Mouse (Mus musculus): ENCODE measurements around the gene Lamb1.
A peak's percentile ranks its signal among the peaks of the same experiment; 100 is the strongest.

Gene Lamb1

DNA sequence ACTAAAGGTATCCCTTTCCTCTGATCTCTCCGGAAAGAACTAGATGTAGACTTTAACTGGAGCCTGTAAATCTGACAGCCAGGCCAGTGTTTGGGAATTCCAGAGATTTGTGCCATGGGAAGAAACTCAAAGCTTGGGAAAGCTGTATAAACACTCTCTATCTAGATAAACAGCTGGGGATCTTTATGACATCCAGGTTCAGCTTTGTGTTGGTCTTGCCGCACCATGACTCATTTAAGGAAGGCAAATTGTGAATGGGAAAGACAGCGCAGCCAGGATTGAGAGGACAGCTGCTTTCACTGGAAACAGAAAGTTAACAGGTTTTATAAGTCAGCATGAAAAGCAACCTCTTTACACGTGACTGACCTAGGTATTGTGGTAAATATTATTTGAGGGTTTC lies 12.8 kb upstream of the Lamb1 start:
- no peak for DNase-seq (ENCODE audit: low spot score in 2 of 2)

DNA sequence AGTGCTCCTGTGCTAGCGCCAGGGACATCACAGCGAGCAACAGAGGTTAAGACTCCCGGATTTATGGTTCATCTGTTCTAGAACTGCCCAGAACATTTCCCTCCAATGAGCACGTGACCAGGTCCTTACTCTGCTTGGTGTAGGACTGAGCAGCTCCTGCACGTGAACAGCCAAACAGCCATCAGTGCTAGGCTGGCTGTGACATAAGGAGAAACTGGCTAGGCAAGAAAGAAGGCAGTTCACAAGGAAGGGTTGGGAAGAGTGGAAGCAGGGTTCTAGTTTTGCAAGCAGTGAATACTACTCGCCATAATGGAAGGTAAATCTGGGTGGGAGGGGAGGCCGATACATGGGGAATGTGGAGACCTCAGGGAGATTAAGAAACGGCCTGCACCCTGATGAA lies 10.1 kb upstream of the Lamb1 start:
- DNase-seq (ENCODE audit: low spot score in 2 of 2) = no peak

DNA sequence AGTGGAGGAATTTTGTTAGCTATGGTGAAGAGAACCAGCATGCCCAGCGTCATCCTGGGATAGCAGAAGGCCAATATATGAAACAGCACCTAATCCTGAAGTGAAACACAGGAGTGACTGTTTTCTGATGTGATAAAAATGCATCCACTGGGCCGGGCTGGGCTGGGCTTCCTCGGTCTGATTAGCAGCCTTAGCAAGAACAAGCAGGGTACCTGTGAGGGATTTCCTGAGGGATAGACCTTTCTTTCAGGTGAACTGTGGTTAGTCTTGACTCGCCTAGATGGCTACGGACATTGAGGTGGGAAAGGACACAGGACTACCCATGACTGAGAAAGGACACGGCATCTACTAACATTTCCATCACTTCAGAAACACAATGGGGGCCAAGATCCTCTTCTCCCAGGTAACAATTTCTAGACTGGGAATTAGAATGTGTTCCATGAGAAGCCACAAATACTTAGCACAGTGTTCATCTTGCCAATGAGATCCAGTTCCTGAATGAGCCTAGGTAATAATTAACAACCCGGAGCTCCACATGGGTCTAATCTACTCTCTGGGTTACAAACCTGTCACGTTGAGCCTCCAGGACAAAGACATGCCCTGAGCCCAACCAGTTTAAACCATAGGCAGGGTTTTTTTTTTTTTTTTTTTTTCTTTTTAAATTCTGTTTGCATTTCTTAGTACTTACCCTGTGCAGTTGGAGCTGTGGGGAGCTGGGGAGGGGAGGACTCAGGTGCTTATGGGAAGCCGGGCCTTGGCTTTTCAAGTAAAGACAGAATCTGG lies 8.7 kb upstream of the Lamb1 start:
- no peak for DNase-seq (ENCODE audit: low spot score in 2 of 2)

DNA sequence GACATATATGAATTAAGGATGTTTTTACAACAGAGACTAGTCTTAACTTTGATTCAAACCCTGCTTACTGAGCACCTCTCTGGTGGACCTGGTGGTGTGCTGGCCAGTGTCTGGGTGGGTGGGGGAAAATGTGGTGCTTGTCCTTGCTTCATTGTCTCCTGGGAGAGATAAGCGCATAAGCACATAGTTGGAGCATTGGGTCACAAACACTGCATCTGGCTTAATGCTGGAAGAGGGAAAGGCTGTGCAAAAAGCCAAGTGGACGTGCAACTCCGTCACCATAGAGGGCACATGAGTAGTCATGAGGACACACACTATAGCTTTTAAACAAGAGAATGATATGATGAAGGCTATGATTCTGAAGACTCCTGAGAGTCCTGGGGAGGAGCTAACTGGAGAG lies 3.2 kb upstream of the Lamb1 start:
- DNase-seq (ENCODE audit: low spot score in 2 of 2) = no peak

DNA sequence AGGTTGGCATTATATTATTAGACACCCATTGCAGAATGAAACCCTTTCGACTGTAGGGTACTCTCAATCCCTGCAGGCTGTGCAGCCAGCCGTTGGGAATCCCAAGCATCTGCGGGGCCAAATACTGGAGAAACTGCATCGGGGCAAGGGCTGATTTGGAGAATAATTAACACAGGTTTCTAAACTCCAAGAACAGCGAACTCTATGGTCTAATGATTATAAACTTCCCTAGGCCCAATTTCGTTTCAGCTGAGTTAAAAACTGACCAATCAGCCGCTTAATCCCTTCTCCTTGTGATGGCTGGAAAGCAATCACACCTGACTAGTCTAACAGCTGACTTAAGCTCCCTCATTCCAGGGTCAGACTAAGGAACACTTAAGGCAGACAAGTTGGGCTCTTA lies 1.1 kb upstream of the Lamb1 start:
- DNase-seq (ENCODE audit: low spot score in 2 of 2) = no peak

DNA sequence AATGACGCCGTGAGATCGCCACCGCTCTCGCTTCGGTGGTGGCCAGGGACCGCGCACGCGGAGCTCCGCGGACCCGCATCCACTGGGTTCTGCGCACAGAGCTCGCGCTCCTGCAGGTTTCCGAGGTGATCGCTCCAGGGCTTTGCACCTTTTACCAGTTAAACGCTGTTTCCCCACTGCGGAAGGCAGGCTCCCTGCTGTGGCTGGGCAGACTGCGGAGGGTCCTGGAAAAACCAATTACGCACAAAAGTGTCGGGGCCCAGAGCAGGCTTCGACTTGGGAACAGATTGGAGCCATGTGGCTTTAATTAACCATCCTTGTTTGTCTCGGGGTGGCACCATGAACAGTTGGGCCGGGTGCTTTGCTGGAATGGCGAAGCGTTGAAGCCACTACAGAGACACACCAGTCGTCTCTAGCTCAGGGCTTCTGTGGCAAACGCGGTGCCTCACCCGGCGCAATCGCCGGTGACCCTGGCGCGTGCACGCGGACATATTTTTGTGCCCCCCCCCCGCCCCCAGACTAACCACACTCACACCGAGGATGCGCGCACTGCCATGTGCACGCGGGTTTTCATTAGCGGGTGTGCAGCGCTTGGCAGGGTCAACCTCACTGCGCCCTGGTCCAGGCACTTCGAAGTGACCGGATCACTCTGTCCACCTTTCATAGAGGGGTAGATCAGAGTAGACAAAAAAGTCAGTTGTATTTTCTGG lies 843 bp downstream of the Lamb1 start:
- DNase-seq (ENCODE audit: low spot score in 2 of 2) = peak in 1 of 2 experiments; percentile 47

DNA sequence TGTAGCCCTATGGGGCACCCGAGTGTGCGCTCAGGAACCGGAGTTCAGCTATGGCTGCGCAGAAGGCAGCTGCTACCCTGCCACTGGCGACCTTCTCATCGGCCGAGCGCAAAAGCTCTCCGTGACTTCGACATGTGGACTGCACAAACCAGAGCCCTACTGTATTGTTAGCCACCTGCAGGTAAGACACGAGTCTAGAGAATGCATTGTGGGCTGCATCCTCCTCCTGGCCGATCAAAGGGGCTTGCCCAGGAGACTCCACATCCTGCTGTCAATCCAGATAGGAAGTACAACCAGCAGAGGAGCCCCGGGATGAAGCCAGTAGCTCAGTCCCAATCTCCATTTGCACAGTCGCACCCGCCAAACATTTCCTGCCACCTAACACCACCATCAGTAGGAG lies 1.7 kb downstream of the Lamb1 start:
- DNase-seq (ENCODE audit: low spot score in 2 of 2) = peak in 1 of 2 experiments; percentile 19

DNA sequence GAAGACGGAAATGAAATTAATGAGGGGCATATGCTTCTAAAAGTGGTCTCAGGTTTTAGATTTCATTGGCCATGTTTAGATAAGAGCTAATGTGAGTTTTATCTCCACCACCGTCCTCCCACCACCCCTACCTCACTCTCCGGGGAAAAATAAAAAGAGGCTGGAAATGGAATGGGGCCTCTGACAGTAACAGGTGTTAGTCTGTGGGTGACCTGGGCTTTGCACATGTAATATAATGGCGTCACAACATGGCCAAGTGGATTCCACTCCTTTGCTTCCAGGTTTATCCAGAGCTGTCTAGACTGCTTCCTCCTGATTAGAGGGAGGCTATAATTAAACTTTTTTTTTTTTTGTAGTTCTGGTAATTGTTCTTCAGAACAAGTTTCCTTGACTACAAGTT lies 2.3 kb downstream of the Lamb1 start:
- DNase-seq (ENCODE audit: low spot score in 2 of 2) = no peak

DNA sequence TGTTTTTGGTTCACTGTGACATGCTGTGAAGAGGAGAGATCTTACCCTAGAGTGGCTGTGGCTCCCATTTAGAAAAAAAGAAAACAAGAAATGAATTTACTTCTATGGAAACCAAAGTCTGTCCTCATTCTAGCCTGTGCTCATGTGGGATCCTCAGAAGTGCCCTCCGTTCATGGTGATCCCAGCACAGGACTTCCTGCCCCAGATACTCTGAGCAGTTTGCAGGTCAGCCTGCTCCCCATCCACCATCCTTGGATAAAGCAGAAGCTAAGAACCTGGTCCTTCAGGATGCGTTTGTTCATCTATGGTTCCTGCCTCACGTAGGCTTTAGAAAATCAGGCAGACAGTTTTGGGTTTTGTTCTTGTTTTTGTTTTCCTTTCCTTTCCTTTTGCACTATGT lies 3.3 kb downstream of the Lamb1 start:
- DNase-seq (ENCODE audit: low spot score in 2 of 2) = no peak

DNA sequence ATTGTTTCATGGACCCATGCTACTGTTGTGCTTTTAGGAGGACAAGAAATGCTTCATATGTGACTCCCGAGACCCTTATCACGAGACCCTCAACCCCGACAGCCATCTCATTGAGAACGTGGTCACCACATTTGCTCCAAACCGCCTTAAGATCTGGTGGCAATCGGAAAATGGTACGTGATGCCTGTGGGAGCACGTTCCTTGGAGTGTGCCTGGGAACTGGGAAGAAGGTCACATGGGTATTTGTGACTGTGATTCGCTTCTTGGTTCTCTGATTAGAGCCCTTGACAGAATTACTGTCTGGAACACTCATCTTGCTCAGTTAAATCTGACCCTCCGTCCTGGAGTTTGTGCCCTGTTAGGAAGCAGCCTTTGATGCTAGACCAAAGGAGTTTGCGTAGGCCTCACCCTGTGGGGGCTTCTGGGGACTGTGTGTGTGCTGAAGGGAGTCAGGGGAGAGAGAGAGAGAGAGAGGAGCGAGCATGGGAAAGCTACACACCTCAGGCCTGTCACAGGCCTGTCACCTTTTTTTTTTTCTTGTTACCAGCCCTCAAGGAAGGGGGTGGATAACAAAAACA lies 4.1 kb downstream of the Lamb1 start:
- no peak for DNase-seq (ENCODE audit: low spot score in 2 of 2)

DNA sequence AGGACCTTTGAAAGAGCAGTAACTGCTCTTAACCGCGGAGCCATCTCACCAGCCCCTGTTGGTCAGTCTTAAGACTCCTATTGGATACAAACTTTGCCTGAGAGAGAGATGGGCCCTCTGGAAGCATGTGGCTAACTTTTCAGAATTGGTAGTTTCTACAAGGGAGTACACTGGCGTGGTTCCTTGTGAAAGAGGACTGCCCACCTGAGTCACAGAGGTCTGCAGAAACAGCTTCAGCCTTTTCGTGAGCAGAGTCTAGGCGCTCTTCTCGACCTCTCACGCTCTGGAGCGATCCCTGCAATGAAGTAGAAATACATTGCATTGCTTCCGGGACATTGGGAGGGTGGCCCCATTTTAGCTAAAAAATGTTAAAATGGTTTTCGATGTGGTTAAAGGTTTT lies 5.3 kb downstream of the Lamb1 start:
- DNase-seq (ENCODE audit: low spot score in 2 of 2) = no peak

DNA sequence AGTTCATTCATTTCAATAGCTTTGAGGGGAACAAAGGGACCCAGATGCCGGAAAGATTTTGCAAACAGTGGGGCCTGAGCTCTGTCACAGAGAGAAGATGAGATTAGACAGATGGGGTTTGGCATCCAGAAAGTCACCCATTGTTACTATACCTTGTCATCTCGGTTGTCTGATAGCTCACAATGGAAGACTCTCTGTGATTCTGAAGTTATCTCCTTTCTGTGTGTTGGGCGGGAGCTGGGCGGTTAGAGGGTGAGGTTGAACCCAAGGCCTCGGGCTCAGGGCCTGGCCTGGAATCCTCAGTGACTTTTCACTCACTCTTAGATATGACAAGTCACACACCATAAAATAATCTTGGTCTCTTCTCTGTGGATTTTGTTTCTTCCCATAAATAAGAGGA lies 5.7 kb downstream of the Lamb1 start:
- DNase-seq (ENCODE audit: low spot score in 2 of 2) = no peak

DNA sequence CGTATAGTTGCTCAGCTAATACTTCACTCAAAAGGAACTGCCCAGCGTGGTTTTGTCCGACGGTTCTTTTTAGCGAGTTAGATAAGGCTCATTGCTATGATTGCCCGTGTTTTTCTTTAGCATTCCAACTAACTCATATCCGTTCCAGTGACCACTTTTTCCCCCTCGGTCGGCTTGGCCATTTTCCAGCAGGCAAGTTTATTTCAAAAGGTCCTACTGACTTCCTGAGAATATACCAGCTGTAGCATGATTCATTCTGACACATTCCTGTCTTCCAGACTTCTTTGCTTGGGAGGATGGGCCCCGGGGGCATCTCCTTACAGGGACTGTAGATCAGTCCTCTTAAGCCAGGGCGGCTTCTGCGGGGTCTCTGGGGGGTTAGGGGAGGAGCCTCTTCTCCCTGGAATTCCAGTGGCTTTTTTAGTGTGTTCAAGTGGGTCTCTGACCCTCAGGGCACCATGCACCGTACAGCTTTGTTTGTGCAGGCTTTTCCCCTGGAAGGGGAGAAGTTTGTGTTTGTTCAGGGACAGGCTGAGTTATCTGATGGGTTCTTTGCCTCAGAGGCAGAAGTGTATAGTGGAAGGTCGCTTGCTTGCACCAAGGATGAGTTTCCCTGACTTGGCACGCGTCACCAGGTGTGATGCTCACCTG lies 6.5 kb downstream of the Lamb1 start:
- no peak for DNase-seq (ENCODE audit: low spot score in 2 of 2)

DNA sequence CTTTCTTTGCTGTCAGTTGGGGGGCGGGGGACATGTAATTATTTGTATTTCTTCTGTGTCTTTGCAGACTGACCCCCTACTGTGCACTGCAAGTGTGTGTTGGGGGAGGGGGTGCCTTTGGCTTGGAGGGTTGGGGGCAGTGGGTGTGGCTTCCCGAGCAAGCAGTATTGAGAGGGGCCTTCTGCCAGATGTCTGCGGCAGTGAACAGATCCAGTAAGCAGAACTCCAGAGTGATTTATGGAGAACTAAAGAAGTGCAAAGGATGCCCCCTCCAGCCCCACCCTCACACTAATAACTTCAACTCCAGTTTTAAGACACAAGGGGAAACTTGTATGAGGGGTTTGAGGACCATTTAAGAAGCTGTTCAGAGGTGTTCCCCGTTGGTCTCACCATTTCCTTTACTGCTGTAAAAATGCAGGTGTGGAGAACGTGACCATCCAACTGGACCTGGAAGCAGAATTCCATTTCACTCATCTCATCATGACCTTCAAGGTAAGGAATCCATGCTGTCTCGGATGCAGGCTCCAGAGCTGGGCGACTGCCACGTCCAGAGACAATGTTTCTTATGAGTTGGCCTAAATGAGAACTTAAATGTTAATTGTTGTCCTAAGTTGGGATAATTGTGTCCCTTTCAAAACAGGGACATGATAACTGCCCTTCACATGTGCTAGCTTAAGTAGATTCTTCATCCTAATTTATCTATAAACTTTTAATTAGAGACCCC lies 7.1 kb downstream of the Lamb1 start:
- no peak for DNase-seq (ENCODE audit: low spot score in 2 of 2)

DNA sequence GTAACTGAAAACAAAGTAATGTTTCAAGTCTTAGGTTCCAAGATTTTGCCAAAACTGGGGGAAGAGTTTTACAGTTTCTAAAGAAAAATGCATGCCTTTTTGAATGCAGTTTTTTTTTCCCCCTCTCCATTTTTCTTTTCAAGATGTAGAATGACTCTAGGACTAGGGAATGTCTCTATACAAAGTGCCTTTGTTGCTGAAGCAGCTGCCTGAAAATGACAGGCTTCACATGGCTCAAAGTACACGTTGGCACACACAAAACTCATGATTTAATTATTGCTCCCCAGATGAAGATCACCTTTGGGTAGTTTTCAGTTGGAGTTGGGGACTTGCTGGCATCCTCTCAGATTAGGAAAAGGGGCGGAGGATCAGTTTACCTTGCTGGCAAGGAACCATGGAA lies 7.8 kb downstream of the Lamb1 start:
- no peak for DNase-seq (ENCODE audit: low spot score in 2 of 2)

DNA sequence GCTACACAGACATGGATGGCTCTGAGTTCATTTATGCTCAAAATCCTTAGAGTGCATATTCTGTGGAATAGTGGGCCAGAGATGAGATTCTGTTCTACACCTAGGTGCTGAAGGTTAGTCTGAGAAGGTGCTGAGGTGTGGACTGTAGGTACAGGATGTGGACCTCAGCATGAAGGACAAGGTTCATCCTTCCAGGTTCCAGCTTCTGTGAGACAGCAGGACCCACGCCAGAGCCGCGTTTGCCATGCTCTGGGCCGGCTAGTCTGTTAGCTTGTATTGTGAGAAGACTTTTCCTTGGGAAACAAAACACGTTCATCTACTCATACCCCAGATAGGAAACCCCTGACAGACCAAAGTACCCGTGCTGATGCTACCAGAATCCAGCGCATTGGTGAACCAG lies 8.6 kb downstream of the Lamb1 start:
- DNase-seq (ENCODE audit: low spot score in 2 of 2) = no peak

DNA sequence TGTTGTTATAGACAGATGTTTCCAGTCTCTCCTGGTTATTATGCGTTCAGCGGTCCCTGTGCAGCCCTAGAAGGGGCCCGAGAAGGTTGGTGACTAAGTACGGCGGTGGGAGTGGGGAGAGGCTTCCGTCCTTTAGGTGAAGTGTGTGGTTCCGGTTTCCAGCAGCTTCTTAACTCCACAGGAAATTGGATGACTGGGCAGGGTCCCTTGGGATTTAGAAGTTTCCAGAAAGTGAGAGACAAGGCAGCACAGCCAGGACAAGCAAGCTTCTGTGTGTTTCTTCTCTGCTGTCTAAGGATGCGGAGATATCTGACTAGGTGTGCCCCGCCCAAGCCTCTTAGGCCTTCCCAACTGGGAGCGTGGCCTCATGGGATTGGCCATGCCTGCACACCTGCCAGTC lies 10.4 kb downstream of the Lamb1 start:
- no peak for DNase-seq (ENCODE audit: low spot score in 2 of 2)

DNA sequence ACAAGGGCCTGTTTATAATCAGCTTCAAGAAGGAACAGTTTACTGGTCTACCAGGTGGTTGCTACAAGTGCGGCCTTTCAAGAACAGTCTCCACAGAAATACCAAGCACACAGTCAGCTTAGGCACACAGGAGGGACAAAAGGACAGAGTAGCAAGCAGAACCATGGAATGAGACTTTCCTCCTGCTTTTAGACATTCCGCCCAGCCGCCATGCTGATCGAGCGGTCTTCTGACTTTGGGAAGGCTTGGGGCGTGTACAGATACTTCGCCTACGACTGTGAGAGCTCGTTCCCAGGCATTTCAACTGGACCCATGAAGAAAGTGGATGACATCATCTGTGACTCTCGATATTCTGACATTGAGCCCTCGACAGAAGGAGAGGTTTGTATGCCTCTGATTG lies 13.2 kb downstream of the Lamb1 start:
- no peak for DNase-seq (ENCODE audit: low spot score in 2 of 2)

DNA sequence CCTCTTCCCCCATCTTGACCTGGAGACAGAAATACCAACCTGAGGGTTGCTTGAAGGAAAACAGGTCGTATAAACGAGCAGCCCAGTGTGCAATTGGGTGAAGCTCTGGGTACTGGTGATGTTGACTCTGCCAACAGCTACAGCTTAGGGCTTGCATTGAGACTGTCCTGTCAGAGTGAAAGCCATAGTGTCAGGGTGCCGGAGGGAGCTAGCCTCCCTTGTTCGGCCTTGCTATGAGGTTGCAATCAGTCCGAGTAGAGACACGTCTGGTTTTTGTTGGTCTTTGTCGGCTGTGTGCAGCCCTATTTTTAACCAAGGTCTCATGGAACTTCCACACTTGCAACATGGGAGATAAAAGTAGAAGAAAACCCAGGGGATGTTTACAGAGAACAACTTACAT lies 15.3 kb downstream of the Lamb1 start:
- no peak for DNase-seq (ENCODE audit: low spot score in 2 of 2)

DNA sequence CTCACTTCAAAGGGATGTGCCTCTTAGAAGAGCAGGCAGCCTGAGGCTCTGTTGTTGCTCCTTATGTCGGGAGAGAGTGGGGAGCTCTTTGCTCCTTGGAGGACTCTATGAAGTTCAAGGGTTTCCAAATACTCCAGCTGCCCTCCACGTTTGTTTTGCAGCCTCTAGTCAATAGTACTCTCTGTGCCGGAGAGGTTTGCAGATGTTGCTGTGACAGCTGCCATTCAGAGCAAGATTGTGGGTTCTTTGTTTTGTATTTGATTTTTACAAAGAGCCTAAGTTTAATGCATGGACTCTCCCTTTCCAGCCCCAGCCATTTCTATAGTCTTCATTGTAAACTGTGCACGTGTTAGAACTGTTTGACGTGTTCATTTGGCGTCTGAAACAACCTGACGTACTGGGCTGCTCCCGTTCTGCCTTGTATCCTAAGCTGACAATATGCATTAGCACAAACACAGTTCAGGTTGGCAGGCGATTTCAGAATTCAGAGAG lies 16.1 kb downstream of the Lamb1 start:
- DNase-seq (ENCODE audit: low spot score in 2 of 2) = no peak

DNA sequence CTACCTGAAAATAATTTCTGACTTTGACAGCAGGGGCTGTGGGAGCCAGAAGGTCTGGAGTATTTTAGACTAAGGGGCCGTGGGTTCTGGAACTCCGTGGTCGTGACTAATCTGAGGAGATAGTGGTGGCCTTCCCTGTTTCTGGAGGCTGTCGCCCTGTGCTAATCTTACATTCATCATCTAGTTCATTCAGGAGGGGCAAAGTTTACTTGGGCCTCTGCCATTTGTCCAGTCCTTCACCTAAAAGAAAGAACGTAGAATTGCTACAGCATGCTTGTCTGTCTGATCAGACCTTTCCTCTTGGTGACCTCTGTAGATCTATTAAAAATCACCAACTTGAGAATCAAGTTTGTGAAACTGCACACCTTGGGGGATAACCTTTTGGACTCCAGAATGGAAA lies 17.2 kb downstream of the Lamb1 start:
- no peak for DNase-seq (ENCODE audit: low spot score in 2 of 2)

DNA sequence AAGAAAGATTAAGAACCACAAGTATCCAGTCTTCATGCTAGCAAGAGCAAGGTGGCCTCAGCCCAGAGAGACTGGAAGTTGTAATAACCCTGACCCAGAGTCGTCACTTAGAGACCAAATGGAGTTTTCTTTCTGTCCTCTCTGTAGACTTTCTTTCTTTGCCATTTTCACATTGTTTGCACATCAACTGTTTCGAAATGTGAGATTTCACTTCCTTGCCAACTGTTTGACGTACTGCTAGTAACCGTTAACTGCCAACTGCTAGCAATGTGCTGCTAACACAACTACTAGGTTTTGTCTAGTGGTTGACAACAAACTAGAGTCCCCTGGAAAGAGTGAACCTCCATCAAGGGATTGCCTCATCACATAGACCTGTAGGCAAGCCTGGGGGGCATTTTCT lies 18.1 kb downstream of the Lamb1 start:
- DNase-seq (ENCODE audit: low spot score in 2 of 2) = no peak

Data from urinary bladder, adult 18-20 months (tissue).